Mouse (Mus musculus) lung, embryonic 16.5 days (tissue): Measurements from ENCODE around the gene Ankdd1a. TPM values are rescaled to one million over a fixed set of nuclear protein-coding genes. Genes with fewer than 3 reads are reported as not detected.

Source experiments
- ATAC-seq: fragments of 200-750 bp; cut with Nextera tagmentation; 2 replicates; pipeline ENCODE4 v1.8.0; 2017; ENCODE audit warnings: low read depth, mild to moderate bottlenecking, moderate library complexity
- H3K27ac ChIP-seq: fragments of 300-500 bp; sonication (generic); 2 replicates; pipeline ENCODE4 v1.5.1; 2014; ENCODE audit warnings: mild to moderate bottlenecking, control low read depth, low read length
- H3K27me3 ChIP-seq: fragments of 300-500 bp; sonication (generic); 2 replicates; pipeline ENCODE4 v1.6.1; 2014; ENCODE audit warnings: low read depth, low read length, mixed read lengths; ENCODE audit not compliant: control insufficient read depth, insufficient read depth
- H3K36me3 ChIP-seq: fragments of 300-500 bp; sonication (generic); 2 replicates; pipeline ENCODE4 v1.6.1; 2014; ENCODE audit warnings: low read length; ENCODE audit not compliant: control insufficient read depth, insufficient read depth
- H3K4me1 ChIP-seq: fragments of 300-500 bp; sonication (generic); replicated peaks from 2 replicates; pipeline ENCODE4 v1.6.1; 2014; ENCODE audit warnings: low read length, mixed read lengths; ENCODE audit not compliant: control insufficient read depth, insufficient read depth
- H3K4me2 ChIP-seq: fragments of 300-500 bp; sonication (generic); 2 replicates; pipeline ENCODE4 v1.6.1; 2014; ENCODE audit warnings: low read depth, low read length, control low read depth
- H3K4me3 ChIP-seq: fragments of 300-500 bp; sonication (generic); 2 replicates; pipeline ENCODE4 v1.5.1; 2014; ENCODE audit warnings: mild to moderate bottlenecking, low read length, control low read depth
- H3K9ac ChIP-seq: fragments of 300-500 bp; sonication (generic); 2 replicates; pipeline ENCODE4 v1.6.1; 2014; ENCODE audit warnings: low read length, control low read depth
- H3K9me3 ChIP-seq: fragments of 300-500 bp; sonication (generic); 2 replicates; pipeline ENCODE4 v1.6.1; 2016; ENCODE audit warnings: low read length; ENCODE audit not compliant: control insufficient read depth
- WGBS: fragments of 180-500 bp; shearing (Covaris S2); extraction: QIAGEN DNeasy Blood & Tissue Kit; methylation state at CpG from one replicate; pipeline ENCODE4 v1.1.7; 2014; 5-methylcytosine and 5-hydroxymethylcytosine counted together
- polyA plus RNA-seq: library from polyadenylated mRNA; unstranded; fragments of >200 nt; fragmentation: Nextera tagmentation; extraction: Ambion mirVana; gene quantifications from 2 replicates; pipeline ENCODE4 v1.2.1, GENCODE M21; 2015

Gene Ankdd1a
- polyA plus RNA-seq, 1 experiment from 2014 or later = not detected

DNA sequence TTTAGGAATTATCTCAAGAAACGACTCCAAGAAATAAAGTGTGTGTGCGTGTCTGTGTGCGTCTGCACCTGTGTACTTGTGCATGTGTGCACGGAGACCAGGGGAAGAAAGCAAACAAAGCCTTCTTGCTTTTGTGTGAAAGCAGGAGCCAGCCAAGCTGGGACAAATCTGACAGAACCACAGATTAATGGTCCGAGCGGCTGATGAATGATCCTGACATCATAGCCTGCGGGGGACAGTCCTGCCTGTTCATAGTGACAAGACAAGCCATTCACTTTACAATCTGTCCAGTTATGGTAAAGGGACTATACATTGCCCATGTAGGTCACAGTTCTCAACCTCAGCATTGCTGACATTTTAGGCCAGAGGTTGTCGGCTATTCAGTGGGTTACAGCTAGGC is 28.3 kb upstream of the Ankdd1a start:
- peaks cover 24% of the 10 kb centered on the region for H3K4me1 ChIP-seq
- no peaks in the 10 kb centered on the region for H3K9me3 ChIP-seq
- no peak overlapping the region for H3K4me3 ChIP-seq
- no peak for ATAC-seq
- no peak overlapping the region; the same call in 1 of the 2 replicates for H3K27ac ChIP-seq
- no peak overlapping the region for H3K4me2 ChIP-seq
- no peak overlapping the region for H3K9ac ChIP-seq
- H3K27me3 ChIP-seq = no peaks in the 10 kb centered on the region
- 66% methylated on average over 8 of the region's 8 CpGs for WGBS
- H3K36me3 ChIP-seq = no peaks in the 10 kb centered on the region

DNA sequence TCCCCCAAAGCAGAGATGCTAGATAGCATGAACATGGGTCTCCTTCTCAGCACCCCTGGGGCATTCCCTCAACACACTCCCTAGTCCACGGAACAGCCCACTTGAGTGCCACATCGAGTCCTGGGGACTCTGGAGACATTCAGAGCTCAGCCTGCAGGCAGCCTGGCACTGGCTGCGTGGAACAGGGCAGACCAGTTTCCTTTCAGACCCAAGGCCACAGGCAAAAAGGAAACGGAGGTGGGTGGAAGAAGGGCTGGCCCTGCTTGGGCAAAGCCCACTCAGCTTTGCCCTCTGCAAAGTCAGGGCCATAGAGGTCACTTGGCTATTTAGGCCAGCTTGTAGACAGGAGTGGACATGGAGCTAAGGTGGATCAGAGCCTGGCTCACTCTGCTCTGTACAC is 27.9 kb upstream of the Ankdd1a start:
- Histone ChIP-seq H3K4me1 (peaks cover 24% of the 10 kb centered on the region), H3K36me3 (no peaks in the 10 kb centered on the region), H3K27ac (no peak overlapping the region; the same call in 1 of the 2 replicates), H3K9ac (no peak overlapping the region), H3K27me3 (no peaks in the 10 kb centered on the region), H3K4me3 (no peak overlapping the region), H3K4me2 (no peak overlapping the region), H3K9me3 (no peaks in the 10 kb centered on the region)
- ATAC-seq = no peak
- 53% methylated on average over 4 of the region's 4 CpGs for WGBS

DNA sequence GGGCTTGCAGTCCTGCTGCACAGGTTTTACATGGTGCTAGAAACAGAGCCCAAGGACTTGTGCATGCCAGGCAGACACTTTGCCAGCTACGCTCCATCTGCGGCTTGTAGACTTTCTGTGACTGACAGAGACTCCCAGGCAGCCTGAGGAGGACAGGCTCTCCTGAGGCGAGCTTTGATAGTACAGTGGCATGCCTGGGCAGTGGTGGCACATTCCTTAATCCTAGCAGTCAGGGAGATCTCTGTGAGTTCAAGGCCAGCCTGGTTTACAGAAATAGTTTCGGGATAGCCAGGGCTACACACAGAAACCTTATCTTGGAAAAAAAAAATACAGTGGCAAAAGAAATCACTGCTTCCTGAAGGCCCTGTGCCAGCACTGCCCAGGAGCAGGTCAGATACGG is 27.1 kb upstream of the Ankdd1a start:
- H3K27me3 ChIP-seq = no peaks in the 10 kb centered on the region
- H3K4me1 ChIP-seq = peaks cover 24% of the 10 kb centered on the region
- no peak for ATAC-seq
- H3K4me3 ChIP-seq = no peak overlapping the region
- H3K36me3 ChIP-seq = no peaks in the 10 kb centered on the region
- no peak overlapping the region for H3K9ac ChIP-seq
- H3K27ac ChIP-seq = peak overlapping the region; percentile 21; the same call in 1 of the 2 replicates
- no peaks in the 10 kb centered on the region for H3K9me3 ChIP-seq
- H3K4me2 ChIP-seq = no peak overlapping the region
- 68% methylated on average over 5 of the region's 5 CpGs for WGBS

DNA sequence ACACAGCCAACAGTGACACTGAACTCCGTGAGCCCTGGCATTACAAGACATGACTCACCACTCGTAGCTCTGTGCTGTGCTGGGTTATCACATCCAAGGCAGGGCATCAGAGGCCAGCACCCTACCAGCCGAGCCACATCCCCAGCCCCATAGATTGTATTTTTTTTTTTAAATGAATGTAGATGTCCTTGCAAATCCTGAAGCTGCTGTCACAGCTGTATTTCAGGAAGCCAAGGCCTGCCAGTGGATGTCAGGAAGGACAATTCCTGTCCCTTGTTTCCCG is 26.4 kb upstream of the Ankdd1a start:
- no peaks in the 10 kb centered on the region for H3K36me3 ChIP-seq
- 53% methylated on average over 4 of the region's 4 CpGs for WGBS
- H3K4me2 ChIP-seq = no peak overlapping the region
- H3K9ac ChIP-seq = no peak overlapping the region
- H3K27ac ChIP-seq = no peak overlapping the region
- no peak overlapping the region for H3K4me3 ChIP-seq
- H3K27me3 ChIP-seq = no peaks in the 10 kb centered on the region
- no peak for ATAC-seq
- peaks cover 27% of the 10 kb centered on the region for H3K4me1 ChIP-seq
- no peaks in the 10 kb centered on the region for H3K9me3 ChIP-seq

DNA sequence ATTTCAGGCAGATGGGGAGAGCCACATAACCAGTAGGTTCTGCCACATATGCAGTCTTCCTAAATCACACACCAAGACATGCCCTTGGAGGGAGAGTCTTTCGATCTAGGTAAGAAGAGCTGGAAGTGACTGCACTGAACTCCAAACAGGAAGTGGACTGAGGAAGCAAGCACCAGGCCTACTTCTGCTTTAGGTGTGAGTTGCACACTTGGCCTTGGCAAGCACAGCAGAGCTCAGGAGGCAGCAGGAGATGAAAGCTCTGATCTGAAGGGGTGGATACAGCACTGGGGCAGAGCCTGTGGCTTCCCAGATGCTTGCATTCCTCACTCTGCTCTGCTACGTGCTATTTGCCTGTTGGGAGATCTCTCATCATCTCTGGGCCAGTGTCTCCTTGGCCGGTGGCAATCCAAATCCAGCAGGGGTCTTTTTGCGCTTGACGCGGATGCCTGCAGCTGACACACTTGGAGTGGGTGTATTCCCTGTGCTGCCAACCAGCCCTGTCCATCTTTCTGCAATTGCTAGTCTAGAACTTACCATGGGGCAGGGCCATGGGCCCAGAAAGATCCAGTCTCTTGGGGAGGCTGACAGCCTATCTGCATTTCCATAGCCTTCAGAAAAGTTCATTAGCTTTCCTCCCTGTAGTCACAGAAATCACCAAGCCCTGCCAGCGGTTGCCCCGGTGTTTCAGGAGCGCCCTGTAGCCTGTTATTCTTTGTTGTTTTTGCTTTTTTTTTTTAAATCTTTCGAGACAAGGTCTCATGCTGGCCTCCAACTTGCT is 25.8 kb upstream of the Ankdd1a start:
- Histone ChIP-seq H3K4me2 (no peak overlapping the region), H3K4me3 (no peak overlapping the region), H3K9me3 (no peaks in the 10 kb centered on the region), H3K4me1 (peaks cover 23% of the 10 kb centered on the region), H3K27me3 (no peaks in the 10 kb centered on the region), H3K9ac (no peak overlapping the region), H3K27ac (0 out of 2 replicates have a peak overlapping the region, but pooled peaks have one; percentile 2), H3K36me3 (no peaks in the 10 kb centered on the region)
- ATAC-seq = no peak
- WGBS = 66% methylated on average over 10 of the region's 10 CpGs

DNA sequence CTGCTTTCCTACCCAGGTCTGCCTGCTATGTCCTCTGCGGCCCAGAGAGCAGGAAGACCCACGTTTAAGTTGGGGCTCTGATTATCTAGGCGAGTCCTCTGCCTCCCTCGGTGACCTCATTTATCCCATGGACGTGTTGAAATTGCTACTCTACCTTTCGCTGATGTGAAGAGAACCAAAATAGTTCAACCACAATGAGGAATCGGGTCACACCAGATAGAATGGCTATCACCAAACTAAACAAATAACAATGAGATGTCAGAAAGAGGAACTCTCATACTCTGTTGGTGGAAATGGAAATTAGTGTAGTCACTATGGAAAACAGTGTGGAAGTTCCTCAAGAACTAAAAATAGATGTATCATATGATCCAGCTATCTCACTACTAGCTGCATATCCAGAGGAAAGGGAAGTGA is 22.1 kb upstream of the Ankdd1a start:
- no peak for ATAC-seq
- Histone ChIP-seq H3K4me2 (no peak overlapping the region), H3K27ac (peak overlapping the region; percentile 67), H3K36me3 (no peaks in the 10 kb centered on the region), H3K4me3 (no peak overlapping the region), H3K9ac (no peak overlapping the region), H3K27me3 (no peaks in the 10 kb centered on the region), H3K4me1 (peaks cover 11% of the 10 kb centered on the region), H3K9me3 (no peaks in the 10 kb centered on the region)
- 68% methylated on average over 7 of the region's 7 CpGs for WGBS

DNA sequence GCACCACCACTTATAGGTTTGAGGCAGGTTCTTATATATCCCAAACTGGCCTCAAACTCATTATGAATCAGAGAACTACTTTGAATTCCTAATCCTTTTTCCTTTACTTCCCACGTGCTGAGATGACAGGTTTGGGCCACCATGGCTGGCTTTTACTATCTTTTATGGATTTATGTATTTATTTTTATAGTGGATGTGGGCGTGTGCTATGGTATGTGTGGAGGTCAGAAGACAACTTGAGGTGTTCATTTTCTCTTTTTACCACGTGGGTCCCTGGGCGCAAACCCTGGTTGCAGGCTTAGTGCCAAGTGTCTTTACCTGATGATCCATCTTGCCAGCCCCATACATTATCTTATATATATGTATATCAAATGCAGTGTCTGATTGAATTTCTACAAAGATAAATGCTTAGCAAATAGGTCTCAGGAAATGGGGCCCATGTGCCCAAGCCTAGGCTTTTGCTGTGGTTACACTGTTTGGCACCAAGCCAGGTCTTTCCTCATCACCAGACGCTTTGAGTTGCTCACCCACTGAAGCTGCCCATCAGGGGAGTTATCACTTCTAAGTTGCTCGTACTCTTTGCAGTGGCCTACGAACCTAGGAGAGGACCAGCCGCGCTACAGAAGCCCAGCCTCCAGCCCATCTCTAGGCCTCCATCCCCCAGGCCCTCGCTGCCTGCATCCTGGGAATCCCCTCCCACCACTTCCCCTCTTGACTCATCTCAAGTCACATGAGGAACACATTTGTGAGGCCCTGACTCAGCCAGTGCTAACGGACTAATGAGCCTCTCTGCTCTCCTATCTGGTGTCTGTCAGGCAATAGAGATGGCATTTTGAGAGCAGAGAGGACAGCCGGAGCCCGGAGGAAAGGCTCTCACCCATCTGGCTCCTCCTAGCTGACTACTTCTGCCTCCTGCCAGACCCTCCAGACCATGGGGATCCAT is 21.4 kb upstream of the Ankdd1a start:
- 40% methylated on average over 13 of the region's 13 CpGs for WGBS
- H3K4me2 ChIP-seq = no peak overlapping the region

DNA sequence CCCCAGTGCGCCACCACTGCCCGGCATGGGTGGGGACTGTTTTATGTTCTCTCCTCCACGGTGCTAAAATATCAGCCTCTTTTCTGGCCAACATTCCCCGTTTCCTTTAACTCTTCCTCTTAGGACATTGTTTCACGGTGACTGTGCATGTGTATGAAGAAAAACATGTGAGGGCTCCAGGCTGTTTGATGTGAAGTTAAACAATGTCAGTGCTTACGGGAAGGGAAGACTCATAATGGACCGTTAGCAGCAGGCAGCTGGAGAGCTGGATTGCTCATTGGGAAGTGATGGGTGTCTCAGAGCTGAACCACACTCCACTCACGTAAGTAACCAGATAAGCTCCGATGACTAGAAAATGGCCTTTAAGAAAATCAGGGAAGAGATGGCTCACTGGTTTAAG is 19.7 kb upstream of the Ankdd1a start:
- H3K4me2 ChIP-seq = no peak overlapping the region
- ATAC-seq = no peak
- no peaks in the 10 kb centered on the region for H3K36me3 ChIP-seq
- no peak overlapping the region for H3K4me3 ChIP-seq
- no peaks in the 10 kb centered on the region for H3K9me3 ChIP-seq
- no peaks in the 10 kb centered on the region for H3K27me3 ChIP-seq
- H3K4me1 ChIP-seq = peaks cover 6% of the 10 kb centered on the region; the same call in 1 of the 2 replicates
- WGBS = 60% methylated on average over 9 of the region's 9 CpGs
- H3K27ac ChIP-seq = no peak overlapping the region
- no peak overlapping the region for H3K9ac ChIP-seq

More for the DNA sequence above, 21.4 kb upstream of the Ankdd1a start:
- Histone ChIP-seq H3K4me1 (peaks cover 9% of the 10 kb centered on the region; the same call in 1 of the 2 replicates), H3K27me3 (no peaks in the 10 kb centered on the region), H3K9me3 (no peaks in the 10 kb centered on the region), H3K4me3 (no peak overlapping the region), H3K9ac (no peak overlapping the region), H3K27ac (peak overlapping the region; percentile 67), H3K36me3 (no peaks in the 10 kb centered on the region)
- ATAC-seq = peak; percentile 72

DNA sequence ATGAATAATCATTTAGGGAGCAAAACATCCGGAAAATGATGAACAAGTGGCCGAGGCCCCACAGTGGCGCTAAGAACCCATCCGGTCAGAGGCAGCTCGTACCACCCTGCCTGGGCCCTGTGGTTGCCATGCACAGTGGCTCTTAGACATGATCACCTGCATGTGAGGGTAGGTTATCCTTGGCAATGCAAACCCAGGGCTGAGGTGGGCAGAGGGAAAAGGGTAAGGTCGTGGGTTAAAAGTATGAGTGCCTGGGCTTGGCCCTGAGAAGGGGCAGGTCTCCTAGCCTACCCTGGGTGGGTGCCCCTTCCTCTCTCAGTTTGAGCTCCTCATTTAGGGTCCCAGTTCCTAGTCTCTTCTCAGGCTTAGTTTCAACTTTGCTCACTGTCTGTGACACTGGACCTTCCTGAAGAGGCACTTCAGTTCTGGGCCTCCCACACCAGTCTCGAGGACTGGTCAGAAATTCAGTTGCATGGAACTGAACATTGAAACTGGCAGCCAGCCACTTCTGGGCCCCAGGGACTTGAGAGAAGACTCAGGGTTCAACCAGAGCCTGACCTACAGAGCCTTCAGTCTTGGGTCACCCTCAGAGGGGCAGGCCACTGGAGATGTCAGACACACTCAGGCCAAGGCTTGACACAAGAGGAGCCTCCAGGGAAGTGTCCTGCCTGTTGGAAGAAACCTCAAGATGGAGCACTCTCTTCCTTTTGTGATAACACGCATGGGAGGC is 18.1 kb upstream of the Ankdd1a start:
- 78% methylated on average over 8 of the region's 8 CpGs for WGBS

More for the DNA sequence above, 18.1 kb upstream of the Ankdd1a start:
- Histone ChIP-seq H3K4me1 (peaks cover 6% of the 10 kb centered on the region; the same call in 1 of the 2 replicates), H3K9me3 (no peaks in the 10 kb centered on the region), H3K36me3 (no peaks in the 10 kb centered on the region), H3K27ac (no peak overlapping the region), H3K4me2 (no peak overlapping the region), H3K4me3 (no peak overlapping the region), H3K27me3 (no peaks in the 10 kb centered on the region), H3K9ac (no peak overlapping the region)
- no peak for ATAC-seq
